Mouse (Mus musculus): ENCODE data around the gene Kif16b.

GRCm38 (mm10) chr2:142694019-142694935, 207.1 kb downstream of the Kif16b start:
- no peak for TF ChIP-seq CTCF (IDR thresholded peaks at IDR 0.05; ENCODE audit: low read depth, low read length)
- no peak for TF ChIP-seq GATA1 (IDR thresholded peaks at IDR 0.05; ENCODE audit: borderline replicate concordance, low read length)
- TF ChIP-seq TAL1 (conservative IDR thresholded peaks at IDR 0.05; ENCODE audit: low read depth, low read length): no peak
- no peak for TF ChIP-seq POLR2AphosphoS5 (IDR thresholded peaks at IDR 0.05; ENCODE audit: insufficient replicate concordance, low read depth, low read length)

Data from G1E (cell line).